Mouse (Mus musculus): ENCODE results near the gene Ntn1.

Ntn1 gene

GRCm38 (mm10) chr11:68405576-68405975 is 5.0 kb upstream of the Ntn1 start:
- DNase-seq (ENCODE audit: low spot score) = no peak

DNA sequence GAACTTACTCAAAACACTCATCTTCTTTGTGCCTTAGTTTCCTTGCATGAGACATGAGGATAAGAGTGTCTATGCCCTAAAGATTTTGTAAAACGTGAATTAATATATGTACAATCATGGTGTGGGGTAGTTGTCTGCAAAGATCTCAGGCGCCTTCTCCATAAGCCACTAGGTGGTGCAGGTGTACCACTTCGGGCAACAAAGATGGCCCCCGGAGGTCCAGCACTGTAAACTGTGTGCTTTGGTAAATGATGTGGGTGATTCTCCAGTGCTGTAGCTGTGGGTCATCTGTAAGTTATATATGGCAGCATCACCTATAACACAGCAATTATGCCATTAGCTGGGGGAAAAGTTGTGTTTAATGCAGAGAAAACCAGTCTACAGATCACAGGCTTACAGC is 3.6 kb upstream of the Ntn1 start:
- no peak for DNase-seq (ENCODE audit: low spot score)

GRCm38 (mm10) chr11:68401428-68401827 is 805 bp upstream of the Ntn1 start:
- no peak for DNase-seq (ENCODE audit: low spot score)

DNA sequence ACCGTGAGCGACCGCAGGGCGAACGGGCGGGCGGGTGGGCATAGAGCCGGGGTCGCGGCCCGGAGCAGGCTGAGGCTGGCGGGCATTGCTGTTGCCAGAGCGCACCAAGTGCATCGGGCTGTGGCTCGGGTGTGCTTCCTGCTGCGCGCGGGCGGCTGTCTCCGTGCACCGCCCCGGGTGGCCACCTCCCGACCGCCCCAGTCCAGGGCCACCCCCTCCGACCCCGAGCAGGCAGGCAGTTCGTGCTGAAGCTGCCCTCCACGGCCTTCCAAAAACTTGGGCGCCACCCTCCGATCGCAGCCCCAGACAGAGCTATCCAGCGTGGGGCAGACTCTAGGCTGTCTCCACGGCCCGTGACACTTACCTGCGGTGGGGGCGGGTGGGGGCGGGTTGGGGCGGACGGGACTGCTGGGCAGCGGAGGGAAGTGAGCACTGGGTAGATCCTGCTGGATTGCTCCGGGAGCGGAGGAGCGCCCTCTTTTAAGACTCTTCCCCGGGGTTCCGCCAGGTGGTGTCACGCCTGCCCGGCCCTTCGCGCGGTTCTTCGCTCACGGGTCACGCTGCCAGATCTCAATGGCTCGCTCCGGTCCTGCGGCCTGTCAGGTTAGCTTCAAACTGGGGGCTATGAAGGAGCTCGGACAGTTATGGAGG is 477 bp downstream of the Ntn1 start:
- DNase-seq (ENCODE audit: low spot score) = peak; percentile 66

DNA sequence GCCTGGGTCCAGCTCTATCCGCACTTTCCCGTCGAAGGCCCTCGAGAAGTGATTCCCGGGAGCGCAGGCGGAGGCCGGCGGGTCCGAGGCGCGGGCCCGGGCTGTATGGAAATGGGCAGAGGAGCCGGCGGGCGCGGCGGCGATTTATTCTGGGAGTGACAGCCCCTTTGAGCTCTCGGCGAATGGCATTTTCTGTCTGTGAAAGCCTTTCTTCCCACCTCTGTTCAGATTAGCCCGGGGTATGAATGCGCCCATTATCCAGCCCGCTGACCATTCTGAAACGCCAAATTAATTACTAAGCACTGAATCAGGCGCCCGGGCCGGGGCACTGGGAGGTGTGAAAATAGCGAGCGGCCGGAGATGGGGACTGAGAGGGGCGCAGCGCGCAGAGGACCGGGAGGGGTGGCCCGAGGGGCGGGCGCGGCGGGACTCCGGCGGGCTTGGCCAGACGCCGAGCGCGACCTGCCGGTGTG is 1.0 kb downstream of the Ntn1 start:
- peak; percentile 76 for DNase-seq (ENCODE audit: low spot score)

DNA sequence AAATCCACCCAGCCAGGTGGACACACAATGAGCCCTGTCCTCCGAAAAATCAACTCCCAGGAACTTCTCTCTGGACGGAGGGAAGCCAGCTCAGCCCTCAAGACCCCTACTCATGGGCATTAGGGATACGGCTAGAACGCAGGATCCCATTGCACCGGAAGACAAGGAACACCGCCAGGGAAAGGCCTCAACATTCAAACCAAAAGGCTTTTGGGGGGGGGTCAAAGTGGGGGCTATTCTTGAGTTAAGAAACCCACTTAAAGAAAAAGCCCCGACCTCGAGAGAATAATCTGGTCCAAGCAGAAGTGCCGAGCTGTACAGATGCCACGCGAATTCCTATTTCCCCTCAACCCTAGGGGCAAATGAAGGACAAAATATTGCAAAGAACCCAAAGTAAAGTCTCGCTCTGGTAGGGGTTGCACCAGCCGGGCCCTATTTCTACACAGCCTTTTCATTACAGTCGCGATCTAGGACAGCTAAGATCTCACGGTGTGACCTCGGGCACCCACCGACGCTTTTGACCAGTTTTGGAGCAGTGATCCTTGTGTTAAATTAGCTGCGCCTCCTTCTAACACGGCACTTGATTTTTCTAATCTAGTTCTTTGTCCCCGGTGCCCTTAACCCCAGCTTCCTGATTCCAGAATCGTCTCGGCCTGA is 1.6 kb downstream of the Ntn1 start:
- no peak for DNase-seq (ENCODE audit: low spot score)

DNA sequence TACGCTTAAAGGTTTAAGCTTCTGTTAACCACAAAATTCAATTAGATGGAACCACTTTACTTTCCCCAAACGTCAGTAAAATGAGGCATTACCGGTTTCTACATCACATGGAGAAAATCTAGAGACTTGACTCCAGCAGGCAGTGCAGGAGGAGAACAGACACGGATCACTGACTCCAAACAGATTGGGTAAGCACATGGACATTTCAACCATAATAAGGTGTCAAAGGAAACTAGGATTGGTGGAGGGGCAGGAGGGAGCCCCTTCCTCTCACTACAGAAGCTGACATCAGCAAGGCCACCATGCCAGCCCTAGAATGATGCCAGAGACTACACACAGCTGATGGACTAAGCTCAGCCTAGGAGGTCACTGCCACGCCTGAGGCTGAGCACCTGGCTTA is 5.1 kb downstream of the Ntn1 start:
- no peak for DNase-seq (ENCODE audit: low spot score)

GRCm38 (mm10) chr11:68394749-68395148 is 5.9 kb downstream of the Ntn1 start:
- DNase-seq (ENCODE audit: low spot score) = no peak

GRCm38 (mm10) chr11:68393897-68394490 is 6.6 kb downstream of the Ntn1 start:
- DNase-seq (ENCODE audit: low spot score) = no peak

DNA sequence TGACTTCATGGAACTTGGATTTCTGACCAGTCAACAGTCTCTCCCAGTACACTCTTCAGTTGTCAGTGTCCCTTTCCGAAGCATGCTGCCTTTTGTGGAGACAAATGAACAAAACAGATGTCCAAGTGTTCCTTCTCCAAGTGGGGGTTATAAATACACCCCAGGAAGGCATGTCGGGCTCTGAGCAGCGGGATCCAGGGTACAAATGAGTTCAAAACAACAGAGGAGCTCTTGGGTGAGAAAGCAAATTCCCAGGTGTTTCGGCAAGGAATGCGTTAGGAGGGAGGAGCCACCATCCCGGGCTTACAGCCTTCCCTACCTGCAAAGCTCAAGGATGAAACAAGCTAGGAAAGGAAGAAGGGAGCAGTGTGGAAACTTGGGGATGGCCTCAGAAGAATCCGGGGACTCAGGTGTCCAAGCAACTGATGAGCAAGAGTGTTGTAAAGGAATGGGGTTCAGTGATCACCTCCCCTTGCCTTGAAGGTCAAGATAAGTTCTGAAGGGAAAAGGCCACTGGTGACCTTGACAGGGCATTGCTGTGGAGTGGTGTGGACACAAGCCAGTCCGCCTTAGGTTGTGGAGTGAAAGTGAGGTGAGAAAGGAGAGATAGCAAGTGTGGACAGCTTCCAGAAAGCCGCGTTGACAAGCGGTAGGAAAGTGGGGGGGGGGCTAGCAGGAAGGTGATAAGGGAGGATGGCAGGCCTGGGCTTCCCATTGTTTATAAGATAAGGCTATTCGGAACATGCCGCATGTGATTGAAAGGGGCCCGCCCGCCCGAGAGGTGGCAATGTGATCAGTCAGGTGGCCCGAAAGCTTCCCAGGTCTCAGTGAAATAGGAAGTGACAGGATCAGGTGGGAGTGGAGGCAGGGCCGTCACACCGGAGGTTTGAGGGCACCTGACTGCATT is 10.0 kb downstream of the Ntn1 start:
- DNase-seq (ENCODE audit: low spot score) = no peak

DNA sequence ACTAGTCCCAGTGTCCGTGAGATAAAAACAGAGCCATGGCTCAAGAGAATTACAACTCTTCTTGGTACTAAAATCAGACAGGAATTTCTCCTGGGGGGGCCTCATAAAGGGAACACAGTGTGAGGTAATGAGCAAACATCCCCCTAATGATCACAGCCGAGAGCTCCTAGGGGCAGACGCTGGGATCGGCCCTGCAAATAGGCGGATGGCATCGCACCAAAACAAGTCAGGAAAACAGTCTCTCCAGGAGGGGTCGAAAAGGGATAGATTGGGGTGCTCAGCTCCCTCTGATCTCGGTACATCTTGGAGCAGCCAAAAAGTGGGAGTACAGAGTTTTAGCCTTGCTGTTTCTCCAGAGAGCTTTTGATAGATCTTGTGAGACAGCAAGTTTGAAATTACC is 11.0 kb downstream of the Ntn1 start:
- DNase-seq (ENCODE audit: low spot score) = no peak

GRCm38 (mm10) chr11:68388655-68389015 is 12.0 kb downstream of the Ntn1 start:
- DNase-seq (ENCODE audit: low spot score) = no peak

DNA sequence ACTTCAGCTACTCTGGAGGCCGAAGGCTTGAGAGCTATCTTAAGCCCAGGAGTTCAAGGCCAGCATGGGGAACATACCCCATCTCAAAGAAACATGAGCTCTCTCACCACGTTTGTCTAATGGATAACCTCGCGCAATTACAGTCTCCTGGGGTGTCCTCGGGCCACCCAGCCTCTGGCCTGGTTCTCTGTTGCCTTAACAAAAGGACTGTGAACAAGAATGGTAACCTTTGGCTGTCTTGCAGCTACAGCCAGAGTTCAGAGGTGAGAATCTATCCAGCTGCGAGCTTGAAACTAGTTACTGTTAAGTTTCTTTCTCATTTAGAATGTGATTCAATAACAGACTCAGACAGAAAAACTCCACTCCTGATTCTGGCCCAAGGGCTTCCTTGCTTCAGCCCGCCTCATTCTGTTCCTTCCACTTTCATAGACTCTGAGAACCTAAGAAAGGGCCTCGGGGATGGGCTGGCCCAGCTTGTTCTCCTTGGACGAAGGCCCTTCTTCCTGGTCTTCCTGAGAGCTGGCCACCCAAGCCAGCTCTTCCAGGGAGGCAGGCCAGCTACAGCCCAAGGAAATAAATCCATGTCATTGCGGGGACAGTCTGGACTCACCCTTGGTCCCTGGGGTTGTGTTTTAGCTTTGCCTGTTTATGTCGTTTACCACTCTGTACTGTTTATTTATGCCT is 12.5 kb downstream of the Ntn1 start:
- DNase-seq (ENCODE audit: low spot score) = no peak

DNA sequence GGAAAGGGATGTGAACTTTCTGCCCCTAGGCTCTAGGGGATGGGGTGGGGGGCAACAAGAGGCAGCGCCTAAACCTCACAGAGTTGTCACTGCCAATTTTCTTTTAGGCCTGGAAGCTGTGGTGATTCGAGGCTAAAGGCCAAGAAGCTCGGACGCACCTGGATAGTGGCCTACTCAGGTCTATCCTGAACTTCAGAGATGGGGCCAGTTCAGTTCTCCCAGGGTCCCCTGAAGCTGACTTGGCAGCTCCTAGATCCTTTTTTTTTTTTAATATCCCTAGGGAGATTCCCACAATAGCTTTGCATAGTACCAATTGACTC is 13.2 kb downstream of the Ntn1 start:
- DNase-seq (ENCODE audit: low spot score) = no peak

DNA sequence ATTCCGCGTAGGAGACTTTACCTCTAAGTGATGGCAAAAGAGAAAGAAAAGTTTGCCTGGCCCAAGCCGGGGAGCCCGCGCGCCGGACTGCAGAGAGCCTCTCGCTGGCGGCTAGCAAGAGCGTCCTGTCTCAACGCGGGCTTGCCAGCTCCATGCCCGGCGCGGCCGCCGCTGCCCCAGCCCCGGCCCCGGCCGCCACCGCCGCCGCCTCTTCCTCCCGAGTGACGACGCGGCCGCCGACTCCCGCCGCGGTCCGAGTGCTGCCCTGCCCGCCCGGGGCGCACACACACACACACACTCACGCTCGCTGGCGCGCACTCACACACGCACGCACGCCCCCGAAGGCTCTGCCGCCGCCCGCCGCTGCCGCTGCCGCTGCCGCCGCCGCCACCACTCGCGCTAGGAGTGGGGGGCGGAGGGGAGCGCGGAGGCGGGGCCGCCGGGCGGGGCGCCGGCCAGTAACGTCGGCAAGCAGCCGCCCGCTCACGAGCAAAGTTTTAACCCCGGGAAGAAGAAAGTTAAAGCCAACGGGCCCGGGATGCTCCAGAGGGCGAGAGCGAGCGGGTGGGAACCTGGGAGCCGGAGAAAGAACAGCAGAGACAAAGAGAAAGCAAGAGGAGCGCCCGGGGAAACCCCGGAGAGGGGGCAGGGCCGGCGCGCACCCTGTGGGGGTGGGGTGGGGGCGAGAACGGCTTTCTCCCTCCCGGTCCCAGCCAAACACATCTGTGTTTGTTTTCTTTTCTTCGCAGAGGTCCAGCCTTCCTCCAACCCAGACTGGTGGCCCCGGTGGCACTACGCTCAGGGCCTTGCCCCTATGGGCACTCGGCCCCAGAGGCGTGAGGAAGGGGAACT is 13.8 kb downstream of the Ntn1 start:
- peak; percentile 64 for DNase-seq (ENCODE audit: low spot score)

DNA sequence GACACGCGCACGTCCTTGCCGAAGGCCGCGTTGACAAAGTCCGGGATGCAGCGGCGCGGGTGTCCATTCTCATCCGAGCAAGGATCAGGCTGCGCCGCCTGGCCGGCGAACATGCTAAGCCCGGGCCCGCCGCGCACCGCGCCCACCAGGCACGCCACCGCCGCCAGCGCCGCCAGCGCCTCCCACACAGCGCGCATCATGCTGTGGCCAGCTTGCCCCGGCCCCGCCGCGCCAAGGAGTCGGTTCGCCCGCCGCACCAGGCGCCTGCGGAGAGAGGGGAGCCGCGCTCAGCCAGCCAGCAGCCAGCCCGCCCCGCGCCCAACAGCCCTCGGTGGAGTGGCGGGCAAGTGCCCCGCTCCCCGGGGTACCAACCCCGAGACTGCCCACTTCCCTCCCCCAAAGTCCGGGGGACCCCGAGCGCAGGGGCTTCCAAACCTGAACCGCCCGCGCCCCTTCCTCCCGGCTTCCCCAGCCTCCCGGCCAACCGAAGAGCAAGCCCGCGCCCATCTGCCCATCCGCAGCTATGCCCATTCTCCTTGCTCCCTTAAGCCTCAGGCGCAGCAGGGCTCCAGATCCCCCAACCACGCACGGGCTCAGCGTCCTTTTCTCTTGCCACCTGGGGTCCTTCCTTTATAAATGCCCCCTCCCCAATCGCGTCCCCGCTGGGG is 14.6 kb downstream of the Ntn1 start:
- peak; percentile 52 for DNase-seq (ENCODE audit: low spot score)

GRCm38 (mm10) chr11:68385021-68385821 is 15.4 kb downstream of the Ntn1 start:
- DNase-seq (ENCODE audit: low spot score) = peak; percentile 59

DNA sequence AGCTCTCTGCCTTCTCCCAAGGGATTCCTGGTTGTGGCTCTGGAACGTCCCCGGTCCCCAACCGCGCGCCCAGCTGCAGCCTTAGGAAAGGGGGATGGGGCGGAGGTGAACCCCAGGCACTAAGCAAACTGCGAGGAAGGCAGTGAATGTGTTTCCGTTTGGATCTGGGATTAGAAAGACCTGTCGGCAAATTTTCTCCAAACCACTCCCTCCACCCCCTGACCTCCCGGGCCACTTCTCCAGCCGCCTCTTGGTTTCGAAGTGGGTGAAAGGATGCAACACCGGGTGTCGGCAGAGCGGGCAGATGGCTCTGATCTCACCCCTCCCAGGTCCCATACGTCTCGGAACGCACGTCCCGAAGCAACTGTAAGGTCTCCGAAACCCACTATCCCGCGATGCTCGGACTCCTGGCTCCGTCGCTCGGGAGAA is 16.0 kb downstream of the Ntn1 start:
- DNase-seq (ENCODE audit: low spot score) = no peak

GRCm38 (mm10) chr11:68384131-68384530 is 16.5 kb downstream of the Ntn1 start:
- DNase-seq (ENCODE audit: low spot score) = no peak

GRCm38 (mm10) chr11:68383519-68383918 is 17.1 kb downstream of the Ntn1 start:
- no peak for DNase-seq (ENCODE audit: low spot score)
